Mouse (Mus musculus) lung, postnatal 4 days (tissue): ENCODE data around the gene Pdk2.

ENCODE experiments used
- DNase-seq, 2 experiments: peaks; one replicate each; pipeline ENCODE4 v3.0.0; 2021

The Pdk2 gene

GRCm38 (mm10) chr11:95041139-95041609, at the start of gene Pdk2:
TSS of gene Pdk2 (minus strand) at chr11:95041354.
- peak; percentile 96 to 99 for DNase-seq

GRCm38 (mm10) chr11:95088857-95089779, 48.0 kb upstream of the Pdk2 start:
- peak; percentile 81 to 91 for DNase-seq

- no peak for DNase-seq
These were observed 47.1 kb upstream of the Pdk2 start for GRCm38 (mm10) chr11:95088286-95088685.

- DNase-seq, result no peak
These were observed 46.4 kb upstream of the Pdk2 start for GRCm38 (mm10) chr11:95087301-95088228.

- DNase-seq, result no peak
These were observed 45.1 kb upstream of the Pdk2 start for GRCm38 (mm10) chr11:95086229-95086628.

DNA sequence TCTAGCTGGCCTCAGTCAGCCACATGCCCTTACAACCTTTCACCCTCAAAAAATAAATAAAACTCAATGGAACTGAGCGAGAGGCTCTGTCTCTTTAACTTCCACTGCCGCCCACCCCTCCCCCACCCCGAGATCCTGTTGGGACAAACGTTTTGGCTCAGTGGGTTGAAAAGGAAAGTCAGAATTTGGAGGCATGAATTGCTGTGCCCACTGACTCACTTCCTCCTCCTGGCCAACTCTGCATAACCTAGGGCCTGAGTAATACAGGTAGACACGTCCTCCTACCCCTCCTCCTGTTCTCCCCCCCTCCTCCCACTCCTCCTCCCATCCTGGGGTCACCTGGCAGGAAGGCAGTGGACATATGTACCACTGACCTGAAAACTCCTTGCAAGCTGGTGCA, 44.6 kb upstream of the Pdk2 start:
- no peak for DNase-seq

GRCm38 (mm10) chr11:95084811-95085382, 43.7 kb upstream of the Pdk2 start:
- no peak for DNase-seq

DNA sequence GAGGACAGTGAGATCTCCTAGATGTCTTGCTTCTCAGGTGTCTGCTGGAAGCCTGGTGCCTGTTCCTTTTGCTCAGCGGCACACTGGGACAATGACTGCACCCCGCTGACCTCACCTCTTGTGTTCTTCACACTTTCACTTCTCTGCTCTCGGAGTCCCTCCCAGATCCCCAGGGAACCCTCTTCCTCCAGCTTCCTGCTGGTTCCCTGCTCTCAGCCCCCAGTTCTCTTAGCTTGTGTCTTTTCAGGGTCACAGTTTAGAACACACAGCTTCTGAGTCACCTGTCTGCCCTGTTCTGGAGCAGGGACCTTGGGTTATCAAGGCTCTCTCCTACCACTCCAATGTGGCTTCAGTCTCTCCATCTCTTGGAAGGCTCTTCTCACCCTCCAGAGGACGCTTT, 43.0 kb upstream of the Pdk2 start:
- DNase-seq, result no peak

GRCm38 (mm10) chr11:95082896-95083295, 41.7 kb upstream of the Pdk2 start:
- no peak for DNase-seq

DNA sequence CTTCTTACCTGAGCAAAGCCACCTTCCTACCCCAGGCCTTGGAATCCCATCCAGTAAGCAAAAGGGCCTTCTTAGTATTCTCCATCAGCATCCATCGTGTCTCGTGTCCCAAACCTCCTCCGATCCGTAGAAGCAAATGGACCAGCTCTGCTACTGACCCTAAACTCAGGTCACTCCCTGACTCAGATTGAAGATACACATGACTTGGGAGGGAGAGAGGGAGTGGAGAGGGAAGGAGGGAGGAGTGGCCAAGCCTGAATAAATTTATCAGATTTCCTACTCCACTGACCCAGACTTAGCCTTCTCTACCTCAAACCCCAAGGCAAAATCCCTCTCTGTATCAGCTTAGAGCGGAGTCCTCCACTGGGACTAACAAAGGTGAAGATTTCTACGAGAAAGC, 39.6 kb upstream of the Pdk2 start:
- DNase-seq, result no peak

GRCm38 (mm10) chr11:95079256-95079875, 38.2 kb upstream of the Pdk2 start:
- peak; percentile 80 to 91 for DNase-seq

- DNase-seq, result no peak
These were observed 36.8 kb upstream of the Pdk2 start for GRCm38 (mm10) chr11:95077956-95078355.

DNA sequence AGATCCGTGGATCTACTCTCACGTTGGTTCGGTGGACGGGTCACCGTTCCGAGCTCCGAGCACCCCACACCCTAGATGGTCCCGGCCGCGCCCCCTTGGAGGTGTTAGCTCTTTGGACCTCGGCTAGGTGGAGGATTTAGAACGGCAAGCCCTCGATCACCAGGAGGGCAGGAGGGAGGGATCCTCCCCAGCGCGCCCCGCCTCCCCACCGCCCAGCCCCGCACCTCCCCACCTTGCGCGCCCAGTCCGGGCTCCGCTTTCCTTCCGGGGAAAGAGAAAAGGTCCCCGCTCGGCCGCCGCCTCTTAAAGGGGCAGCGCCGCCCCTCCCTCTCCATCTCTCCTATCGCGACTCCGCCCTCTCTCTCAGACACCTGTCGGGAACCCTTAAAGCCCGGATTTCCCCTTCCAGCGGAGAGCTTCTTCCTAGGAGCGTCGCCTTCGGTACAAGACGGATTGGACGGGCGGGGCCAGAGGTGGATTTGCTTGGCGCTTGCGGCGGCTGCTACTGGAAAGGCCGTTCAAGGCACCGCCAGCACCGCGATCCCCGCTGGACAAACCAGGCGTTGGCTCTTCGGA, 35.5 kb upstream of the Pdk2 start, which contains the start of gene Itga3:
TSS of gene Itga3 (minus strand) at position 266 of the 576 bp plus-strand sequence.
- DNase-seq, result peak; percentile 83 to 91

DNA sequence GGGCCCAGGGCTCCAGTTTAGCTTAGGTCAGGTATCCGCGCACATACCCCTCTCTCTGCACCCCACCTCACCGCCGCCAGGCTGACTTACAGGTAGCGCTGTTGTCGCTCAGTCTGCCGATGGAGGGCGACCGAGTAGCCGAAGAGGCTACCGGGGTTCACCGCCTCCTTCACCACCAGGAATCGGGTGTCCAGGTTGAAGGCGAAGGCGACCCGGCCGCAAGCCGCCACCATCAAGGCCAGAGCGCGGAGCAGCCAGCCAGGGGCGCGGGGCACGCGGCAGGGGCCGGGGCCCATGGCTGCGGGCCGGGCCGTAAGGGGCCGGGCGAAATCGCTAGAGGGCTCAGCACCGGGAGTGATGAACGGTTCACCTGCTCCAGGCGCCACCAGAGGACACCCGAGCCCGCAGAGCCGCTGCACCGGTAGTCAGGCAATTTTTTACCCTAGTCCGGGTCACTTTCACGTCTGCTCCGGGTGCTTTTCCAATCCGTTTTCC, 34.9 kb upstream of the Pdk2 start:
- DNase-seq, result peak; percentile 70 to 71

GRCm38 (mm10) chr11:95075197-95076040, 34.3 kb upstream of the Pdk2 start:
- peak; percentile 48 to 64 for DNase-seq

GRCm38 (mm10) chr11:95074694-95075093, 33.5 kb upstream of the Pdk2 start:
- no peak for DNase-seq

- no peak for DNase-seq
These were observed 32.7 kb upstream of the Pdk2 start for GRCm38 (mm10) chr11:95073835-95074234.

DNA sequence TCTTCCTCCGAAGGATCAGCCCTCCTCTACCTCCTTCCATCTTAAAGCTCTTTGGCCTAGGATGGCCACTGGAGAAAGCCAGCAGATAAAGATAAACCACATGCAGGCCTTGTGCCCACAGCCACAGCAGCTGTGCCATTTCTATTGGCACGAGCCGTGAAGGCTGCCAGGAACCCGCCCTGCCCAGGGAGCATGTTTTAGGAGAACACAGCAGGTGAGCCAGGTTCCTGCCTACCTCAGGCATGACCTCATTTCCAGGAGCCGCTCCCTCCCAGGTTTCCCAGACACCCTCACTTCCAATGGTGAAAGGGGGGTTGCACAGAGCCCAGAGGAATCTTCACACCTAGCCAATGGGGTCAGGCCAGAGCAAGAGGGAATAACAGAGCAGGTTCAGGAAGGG, 31.6 kb upstream of the Pdk2 start:
- DNase-seq, result peak; percentile 55 to 80

GRCm38 (mm10) chr11:95072136-95072535, 31.0 kb upstream of the Pdk2 start:
- no peak for DNase-seq

DNA sequence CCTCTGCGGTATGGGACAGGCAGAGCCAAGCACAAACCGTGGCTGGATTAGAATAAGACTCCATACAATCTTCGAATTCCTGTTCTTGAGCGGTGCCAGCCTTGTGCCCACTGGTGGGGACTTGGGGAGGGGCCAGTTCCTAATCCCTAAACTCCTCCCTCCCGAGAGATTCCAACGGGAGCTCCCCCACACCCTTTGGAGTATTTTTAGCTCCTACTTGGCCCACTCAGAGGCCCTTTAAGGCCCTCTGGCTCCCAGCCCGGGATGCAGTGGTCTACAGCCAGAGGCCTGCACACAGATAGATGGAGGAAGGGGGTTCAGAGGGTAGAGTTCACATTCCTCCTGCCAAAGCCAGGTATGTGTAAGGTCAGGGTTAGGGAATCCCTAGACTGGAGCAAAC, 30.1 kb upstream of the Pdk2 start:
- peak; percentile 72 to 85 for DNase-seq
